ENCODE assay signal across 9 mouse cellular contexts in the genomic region with DNA sequence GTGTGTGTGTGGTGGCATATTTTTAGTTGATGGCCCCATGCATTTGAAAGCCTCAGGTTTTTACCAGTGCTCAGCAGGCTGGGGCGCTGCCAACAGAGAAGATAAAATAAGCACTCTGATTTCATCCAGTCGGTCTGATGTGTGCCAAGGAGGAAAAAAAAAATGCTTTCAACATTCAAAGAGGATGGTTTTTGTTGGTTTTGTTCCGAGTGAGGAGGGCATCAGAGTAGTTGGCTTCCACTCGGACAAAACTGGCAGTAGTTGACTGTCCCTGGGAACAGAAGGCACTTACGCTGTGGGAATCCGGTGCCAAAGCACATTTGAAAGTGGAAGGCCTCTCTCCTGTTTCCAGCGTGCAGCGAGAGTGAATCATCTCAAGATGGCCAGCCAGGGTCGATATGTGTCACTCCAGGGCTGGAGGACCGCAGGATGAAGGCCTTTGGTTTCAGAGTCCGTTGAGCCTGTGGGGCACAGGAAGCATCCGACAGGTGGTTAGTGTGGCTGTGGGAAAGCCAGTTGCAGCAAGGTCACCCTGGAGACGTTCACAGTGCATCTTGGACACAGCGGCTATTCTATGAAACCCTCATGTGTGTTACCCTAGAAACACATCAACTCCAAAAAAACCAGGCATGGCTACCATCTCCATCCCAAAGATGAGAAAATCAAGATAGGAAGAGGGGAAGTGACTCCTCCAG. TPM values are rescaled to one million over a fixed set of nuclear protein-coding genes. Genes with fewer than 3 reads are reported as not detected.
DNase-seq lines count a peak whose midpoint lies in the region; ATAC-seq lines count a peak whose summit lies in the region.
"Had no signal": no experiment of that assay in that cellular context is flagged by ENCODE, and none has a peak within 500 bp of the region (broad histone marks: within the 10 kb centered on the region; RNA-seq: fewer than 3 reads in every experiment).

No protein-coding gene starts in this region.

- no peaks in the 10 kb centered on the region for H3K4me1 ChIP-seq in forebrain, embryonic 14.5 days (ENCODE audit: control insufficient read depth, insufficient read depth, low read length)
- no peaks in the 10 kb centered on the region for H3K4me1 ChIP-seq in forebrain, embryonic 11.5 days (replicated peaks; ENCODE audit: control insufficient read depth, insufficient read depth, low read length)
- H3K4me1 ChIP-seq: limb, embryonic 13.5 days had no signal

- H3K27ac ChIP-seq in forebrain, embryonic 14.5 days (ENCODE audit: low read depth, low read length) = no peak overlapping the region
- H3K27ac ChIP-seq in forebrain, embryonic 11.5 days (ENCODE audit: low read depth, low read length) = no peak overlapping the region
- H3K27ac ChIP-seq: limb, embryonic 13.5 days had no signal

- H3K4me3 ChIP-seq in forebrain, embryonic 14.5 days (ENCODE audit: low read depth, low read length) = no peak overlapping the region
- H3K4me3 ChIP-seq in forebrain, embryonic 11.5 days (ENCODE audit: low read depth, low read length) = no peak overlapping the region
- H3K4me3 ChIP-seq: limb, embryonic 13.5 days had no signal

- 90% methylated on average over 14 of the region's 14 CpGs for WGBS in forebrain, embryonic 14.5 days
- WGBS in forebrain, embryonic 11.5 days = 90% methylated on average over 14 of the region's 14 CpGs

- peak; percentile 23 for DNase-seq in forebrain, embryonic 14.5 days (ENCODE audit: low spot score)
- no peak for DNase-seq in forebrain, embryonic 11.5 days (ENCODE audit: low spot score)
- peak; percentile 83 for DNase-seq in Muller cell, postnatal 12 days (ENCODE audit: inconsistent ontology term)
- DNase-seq in cerebellum, postnatal 25 days = peak; percentile 83 to 89
- peak; percentile 79 for DNase-seq in layer of hippocampus, adult 8-10 months (ENCODE audit: low spot score in 2 of 2)
- peak; percentile 88 for DNase-seq in right cerebral cortex, postnatal 4 days
- DNase-seq in kidney, postnatal 4 days = no peak

- no peak for ATAC-seq in forebrain, embryonic 14.5 days
- ATAC-seq in forebrain, embryonic 11.5 days (replicated peaks; ENCODE audit: low FRiP score) = no peak
- ATAC-seq in megakaryocyte, adult 5-6 weeks (ENCODE audit: poor library complexity, severe bottlenecking) = no peak

- no peak overlapping the region for H3K4me2 ChIP-seq in forebrain, embryonic 14.5 days (ENCODE audit: low read length)
- no peak overlapping the region for H3K4me2 ChIP-seq in forebrain, embryonic 11.5 days (ENCODE audit: low read depth, low read length, severe bottlenecking)
- H3K4me2 ChIP-seq: limb, embryonic 13.5 days had no signal

- no peaks in the 10 kb centered on the region for H3K9me3 ChIP-seq in forebrain, embryonic 14.5 days (replicated peaks; ENCODE audit: control insufficient read depth, low read length)
- H3K9me3 ChIP-seq in forebrain, embryonic 11.5 days (ENCODE audit: control insufficient read depth, low read length) = no peaks in the 10 kb centered on the region
- H3K9me3 ChIP-seq: limb, embryonic 13.5 days had no signal

- H3K36me3 ChIP-seq in forebrain, embryonic 14.5 days (ENCODE audit: control insufficient read depth, insufficient read depth, low read length) = no peaks in the 10 kb centered on the region
- no peaks in the 10 kb centered on the region for H3K36me3 ChIP-seq in forebrain, embryonic 11.5 days (ENCODE audit: control insufficient read depth, insufficient read depth, low read length)
- H3K36me3 ChIP-seq: limb, embryonic 13.5 days had no signal

- H3K27me3 ChIP-seq in forebrain, embryonic 14.5 days (replicated peaks; ENCODE audit: control insufficient read depth, insufficient read depth, low read length) = no peaks in the 10 kb centered on the region
- no peaks in the 10 kb centered on the region for H3K27me3 ChIP-seq in forebrain, embryonic 11.5 days (ENCODE audit: control insufficient read depth, insufficient read depth, low read length)
- H3K27me3 ChIP-seq: limb, embryonic 13.5 days had no signal

- H3K9ac ChIP-seq in forebrain, embryonic 14.5 days (ENCODE audit: low read length) = no peak overlapping the region
- H3K9ac ChIP-seq in forebrain, embryonic 11.5 days (ENCODE audit: low read length) = no peak overlapping the region
- H3K9ac ChIP-seq: limb, embryonic 13.5 days had no signal

RNA-seq across cellular contexts. Expression of a gene that starts 5.3 kb away (rescaled TPM):
- not detected in 2 replicates for polyA plus RNA-seq in forebrain, embryonic 14.5 days (2014; fragmentation: Nextera tagmentation; extraction: Ambion mirVana)
- not detected in 2 replicates for polyA plus RNA-seq in forebrain, embryonic 11.5 days (2014; fragmentation: Nextera tagmentation; extraction: Ambion mirVana)
- total RNA-seq in layer of hippocampus, adult 8-10 months (2022) = not detected
- 0.16 and 0.39 TPM in 2 replicates for total RNA-seq in megakaryocyte, adult 5-6 weeks (2015)
- total RNA-seq in megakaryocyte, adult 5-6 weeks (2017) = 0.22 and 0.65 TPM in 2 replicates
- polyA plus RNA-seq: limb, embryonic 13.5 days had no signal

RNA-seq across cellular contexts. Expression of a gene that starts 30.4 kb away (rescaled TPM):
- polyA plus RNA-seq in forebrain, embryonic 14.5 days (2014; fragmentation: Nextera tagmentation; extraction: Ambion mirVana) = not detected in 2 replicates
- polyA plus RNA-seq in forebrain, embryonic 11.5 days (2014; fragmentation: Nextera tagmentation; extraction: Ambion mirVana) = not detected in 2 replicates
- under 1 TPM in 1 of 4 experiments, not detected in 3; 0.22 TPM for total RNA-seq in layer of hippocampus, adult 8-10 months (2022)
- total RNA-seq in megakaryocyte, adult 5-6 weeks (2015) = 0.34 TPM in 1 of 2 replicates, not detected in the other
- total RNA-seq in megakaryocyte, adult 5-6 weeks (2017) = 0.51 TPM in 1 of 2 replicates, not detected in the other
- polyA plus RNA-seq: limb, embryonic 13.5 days had no signal

RNA-seq across cellular contexts. Expression of a gene that starts 50.5 kb away (rescaled TPM):
- not detected in 2 replicates for polyA plus RNA-seq in forebrain, embryonic 14.5 days (2014; fragmentation: Nextera tagmentation; extraction: Ambion mirVana)
- polyA plus RNA-seq in forebrain, embryonic 11.5 days (2014; fragmentation: Nextera tagmentation; extraction: Ambion mirVana) = not detected in 2 replicates
- under 1 TPM; 0.13 to 0.89 (median 0.24) TPM for total RNA-seq in layer of hippocampus, adult 8-10 months (2022)
- not detected in 2 replicates for total RNA-seq in megakaryocyte, adult 5-6 weeks (2015)
- not detected in 2 replicates for total RNA-seq in megakaryocyte, adult 5-6 weeks (2017)

Comparison
In these comparisons a context has a peak if more than half of its experiments do, and no peak if none do; other contexts are left out.
1. DNase-seq: peak in forebrain, embryonic 14.5 days (single experiment), Muller cell, postnatal 12 days (single experiment), cerebellum, postnatal 25 days (2 of 2), layer of hippocampus, adult 8-10 months (2 of 2) and right cerebral cortex, postnatal 4 days (single experiment); none in forebrain, embryonic 11.5 days (single experiment) and kidney, postnatal 4 days (0 of 2).